Mouse (Mus musculus) right cerebral cortex, postnatal 4 days (tissue): ENCODE measurements around the gene Ttc7b.

Experiments
- DNase-seq: peaks from one replicate; pipeline ENCODE4 v3.0.0-alpha.2; 2022

Gene Ttc7b

GRCm38 (mm10) chr12:100445271-100445670, 75.4 kb downstream of the Ttc7b start:
- DNase-seq, result no peak

GRCm38 (mm10) chr12:100444671-100445165, 75.9 kb downstream of the Ttc7b start:
- DNase-seq, result no peak

DNA sequence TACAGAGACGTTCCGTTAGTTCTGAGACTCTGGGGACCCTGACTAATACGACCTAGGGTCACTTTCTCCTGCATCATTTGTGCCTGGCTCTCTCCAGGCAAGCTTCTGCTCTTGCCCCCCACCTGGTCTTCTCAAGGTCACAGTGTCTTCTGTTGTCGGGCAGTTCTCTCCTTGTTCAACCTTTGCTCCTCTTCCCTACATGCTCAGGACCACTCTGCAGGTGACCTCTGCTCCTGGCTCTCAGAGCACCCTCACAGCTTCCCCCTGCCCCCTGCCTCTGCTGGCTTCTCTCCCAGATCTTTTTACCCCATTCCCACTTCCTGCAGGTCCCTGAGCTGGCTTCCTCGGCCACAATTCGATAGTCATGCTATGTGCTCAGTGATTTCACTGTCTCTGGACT, 77.2 kb downstream of the Ttc7b start:
- DNase-seq, result no peak

GRCm38 (mm10) chr12:100441609-100442008, 79.0 kb downstream of the Ttc7b start:
- DNase-seq, result no peak

DNA sequence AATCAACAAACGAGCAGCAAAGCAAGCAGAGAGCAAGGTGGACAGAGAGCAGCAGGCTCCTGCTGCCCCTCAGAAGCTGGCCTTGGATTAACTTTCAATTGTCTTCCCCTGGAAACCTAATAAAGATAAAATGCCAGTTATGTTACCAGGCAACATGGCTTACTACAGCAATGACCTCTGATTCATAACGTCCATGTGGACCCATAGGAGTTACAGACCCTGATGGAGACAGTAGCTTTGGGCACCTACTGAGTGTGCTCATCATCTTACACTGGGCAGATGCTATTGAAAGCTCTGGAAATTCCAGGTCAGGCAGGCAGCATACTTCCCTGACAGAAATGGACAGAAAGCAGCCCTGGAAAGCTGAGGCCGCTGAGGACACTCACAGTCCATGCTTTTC, 80.7 kb downstream of the Ttc7b start:
- DNase-seq, result no peak

- DNase-seq, result no peak
These were observed 81.4 kb downstream of the Ttc7b start for GRCm38 (mm10) chr12:100439145-100439755.

- DNase-seq, result no peak
These were observed 82.1 kb downstream of the Ttc7b start for GRCm38 (mm10) chr12:100438509-100438908.

DNA sequence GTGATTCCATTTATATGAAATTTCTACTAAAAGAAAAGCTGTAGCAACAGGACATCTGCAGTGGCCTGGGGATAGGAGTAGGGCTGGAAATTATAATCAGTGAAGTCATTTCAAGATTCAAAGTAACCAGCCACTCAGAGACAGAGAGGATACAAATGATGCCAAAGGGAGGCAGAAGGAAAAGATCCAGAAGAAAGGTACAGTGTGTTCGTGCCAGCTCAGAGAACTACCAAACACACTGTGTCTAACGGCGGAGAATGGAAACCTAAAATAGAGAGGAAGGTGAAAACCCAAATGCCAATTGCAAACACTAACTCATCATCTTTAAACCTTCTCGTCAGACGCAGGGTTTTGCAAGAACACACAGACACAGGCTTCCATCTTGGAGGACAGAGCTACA, 82.8 kb downstream of the Ttc7b start:
- no peak for DNase-seq

GRCm38 (mm10) chr12:100435763-100436162, 84.9 kb downstream of the Ttc7b start:
- DNase-seq, result no peak

DNA sequence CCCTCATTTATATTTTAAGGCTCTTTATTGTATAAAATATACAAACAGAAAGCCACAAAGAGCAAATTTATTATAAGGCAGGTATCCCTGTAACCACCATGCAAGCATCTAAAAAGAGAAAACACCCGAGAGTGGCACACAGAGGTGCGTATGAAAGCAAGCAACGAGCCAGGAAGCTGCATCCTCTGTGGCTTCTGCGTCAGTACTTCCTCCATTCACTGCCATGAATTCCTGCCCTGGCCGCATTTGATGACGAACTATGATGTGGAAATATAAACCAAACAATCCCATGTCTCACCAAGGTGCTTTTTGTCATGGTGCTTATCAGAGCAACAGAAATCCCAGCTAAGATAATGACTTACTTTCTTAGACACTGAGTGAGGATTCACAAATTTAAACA, 88.8 kb downstream of the Ttc7b start:
- no peak for DNase-seq

- DNase-seq, result no peak
These were observed 91.1 kb downstream of the Ttc7b start for GRCm38 (mm10) chr12:100429414-100430114.

DNA sequence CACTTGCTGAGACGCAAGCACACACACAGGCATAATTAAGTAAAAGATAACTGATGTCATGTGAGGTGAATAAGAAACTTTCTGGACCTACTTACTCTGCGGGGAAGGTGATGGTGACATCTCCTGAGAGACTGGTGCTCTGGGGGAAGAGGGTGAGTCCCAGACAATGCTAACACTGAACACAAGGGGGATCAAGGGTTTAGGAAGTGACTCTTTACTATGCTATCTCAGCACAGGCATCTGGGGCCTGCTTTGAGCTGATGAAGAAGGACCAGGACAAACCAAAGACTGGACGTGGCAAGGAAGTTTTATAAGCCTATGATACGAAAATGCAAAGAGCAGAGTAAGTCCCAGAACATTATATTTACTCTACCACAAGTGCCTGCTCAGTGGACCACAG, 92.4 kb downstream of the Ttc7b start:
- DNase-seq, result no peak

- DNase-seq, result no peak
These were observed 94.4 kb downstream of the Ttc7b start for GRCm38 (mm10) chr12:100426212-100426611.

DNA sequence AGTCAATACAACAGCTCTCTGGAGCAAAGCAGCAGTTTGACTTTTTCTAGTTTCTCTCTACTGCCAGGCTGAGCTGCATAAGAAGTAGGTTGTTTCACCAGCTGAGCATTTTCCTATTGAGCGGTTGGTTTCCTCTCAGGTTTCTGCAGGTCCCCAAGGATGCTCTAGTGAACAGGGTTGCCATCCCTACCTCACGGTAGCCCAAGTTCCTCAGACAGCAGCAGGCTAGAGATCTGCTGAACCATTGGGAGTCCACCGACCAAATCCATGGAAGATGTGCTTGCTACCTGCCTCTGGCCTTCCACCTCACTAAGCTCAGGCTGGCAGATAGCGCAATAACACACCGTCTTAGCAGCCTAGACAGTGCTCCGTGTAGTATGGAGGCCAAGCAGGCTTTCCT, 95.6 kb downstream of the Ttc7b start:
- DNase-seq, result no peak

DNA sequence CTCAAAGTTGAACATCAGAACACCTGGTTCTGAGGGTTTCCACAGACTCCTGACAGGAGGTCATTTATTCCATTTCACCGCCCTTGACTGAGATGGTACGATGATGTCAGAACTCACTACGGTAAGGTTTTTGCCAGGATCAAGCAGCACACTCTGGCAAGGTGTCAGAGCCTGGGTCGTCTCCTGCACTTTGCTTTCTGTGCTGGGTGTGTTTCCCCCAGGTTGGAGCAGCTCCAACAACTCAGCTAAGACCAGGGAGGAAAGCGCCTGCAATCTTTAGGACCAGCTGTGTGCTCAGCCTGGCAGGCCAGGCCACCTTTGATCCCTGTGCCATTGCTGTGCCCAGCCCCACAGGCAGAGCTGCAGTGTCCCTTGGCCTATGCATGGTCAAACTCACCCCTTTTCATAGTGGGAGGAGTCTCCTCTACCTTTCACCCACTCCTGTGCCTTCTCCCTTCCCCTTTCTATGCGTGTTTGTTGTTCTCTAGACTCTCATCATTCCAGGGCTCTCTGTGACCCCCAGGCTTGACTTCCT, 98.3 kb downstream of the Ttc7b start:
- DNase-seq, result no peak

- DNase-seq, result peak; percentile 53
These were observed 99.1 kb downstream of the Ttc7b start for GRCm38 (mm10) chr12:100421538-100421937.

- DNase-seq, result no peak
These were observed 99.7 kb downstream of the Ttc7b start for GRCm38 (mm10) chr12:100420903-100421302.

DNA sequence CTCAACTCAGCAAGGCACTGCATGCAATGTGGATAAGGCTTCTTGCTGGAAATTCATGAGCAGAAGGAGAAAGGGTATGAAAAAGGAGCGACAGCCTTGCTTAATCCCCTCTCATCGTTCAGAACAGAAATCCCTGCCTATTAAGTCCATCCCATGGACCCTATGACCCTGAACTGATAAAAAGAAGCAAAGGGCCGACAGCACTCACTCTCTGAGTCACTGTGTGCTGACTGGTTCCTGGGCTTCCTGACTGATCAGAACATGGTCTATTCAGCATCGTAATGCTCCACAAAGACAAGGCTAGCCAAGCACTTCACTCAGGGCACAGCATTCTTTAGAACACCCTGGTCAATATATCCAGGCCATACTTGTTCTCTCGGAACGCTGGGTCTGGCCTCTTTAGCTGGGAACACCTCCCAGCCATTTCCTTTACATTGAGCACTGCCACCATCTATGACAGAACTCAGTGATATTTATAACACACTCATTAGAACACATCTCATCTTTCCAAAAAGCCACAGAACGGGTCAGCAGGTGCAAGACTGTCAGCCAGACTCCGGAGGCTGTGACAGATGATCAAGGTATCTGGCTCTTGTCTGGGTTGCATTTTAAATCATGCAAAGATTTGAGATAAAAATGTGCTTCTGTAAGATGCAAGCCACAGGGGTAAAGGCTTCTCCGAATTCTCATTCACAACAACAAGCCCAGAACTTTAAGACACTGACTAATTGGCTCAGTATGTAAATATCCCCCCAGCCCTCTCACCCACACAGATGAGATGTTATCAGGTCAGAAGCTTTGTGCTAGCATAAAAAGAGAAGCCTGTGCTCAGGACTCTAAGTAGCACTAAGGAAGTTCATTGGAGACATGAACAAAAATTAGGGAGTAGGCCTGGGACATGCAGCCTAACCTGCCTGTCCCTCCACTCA, 100.4 kb downstream of the Ttc7b start:
- DNase-seq, result no peak

DNA sequence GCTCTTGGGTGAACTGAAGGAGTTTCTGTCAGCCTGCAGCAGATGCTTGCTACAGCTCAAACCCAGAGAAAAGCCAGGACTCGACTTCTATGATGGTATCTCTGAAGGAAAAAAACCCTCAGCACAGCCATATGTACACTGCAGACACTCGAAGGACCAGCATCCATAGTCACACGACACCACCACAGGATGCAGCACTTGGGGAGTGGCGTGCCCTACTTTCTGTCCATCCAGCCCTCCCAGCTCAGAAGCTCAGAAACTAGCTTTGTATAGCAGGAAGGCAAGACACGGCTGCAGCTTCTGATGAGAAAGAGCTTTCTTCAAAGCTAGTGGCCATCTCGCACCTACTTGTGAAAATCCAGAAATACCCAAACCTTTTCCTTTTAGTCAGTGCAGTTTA, 104.8 kb downstream of the Ttc7b start:
- no peak for DNase-seq

- no peak for DNase-seq
These were observed 105.8 kb downstream of the Ttc7b start for GRCm38 (mm10) chr12:100414717-100415398.

DNA sequence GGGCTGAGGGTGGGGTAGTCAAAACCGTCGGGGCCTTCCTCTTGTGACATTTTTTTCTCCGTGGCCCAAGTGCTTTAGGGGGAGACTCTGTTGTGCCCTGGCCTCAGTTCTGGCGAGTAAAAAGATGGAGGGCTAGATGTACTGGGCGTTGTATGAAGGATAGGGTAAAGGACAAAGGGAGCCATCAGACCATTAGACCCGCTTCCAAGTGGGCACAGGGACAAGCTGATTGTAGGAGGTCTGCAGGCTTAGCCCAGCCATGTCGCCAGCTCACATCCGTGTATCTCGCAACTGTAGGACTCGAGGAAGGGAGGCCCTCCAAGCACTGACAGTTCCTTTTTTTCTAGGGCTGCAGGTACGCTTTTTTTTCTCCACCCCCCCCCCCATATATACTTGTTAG, 111.9 kb downstream of the Ttc7b start:
- no peak for DNase-seq

GRCm38 (mm10) chr12:100408143-100408542, 112.5 kb downstream of the Ttc7b start:
- no peak for DNase-seq

- no peak for DNase-seq
These were observed 113.3 kb downstream of the Ttc7b start for GRCm38 (mm10) chr12:100407371-100407770.
